Mouse (Mus musculus) macrophage (primary cell): ENCODE data around the gene Papss2. TPM values are rescaled to one million over a fixed set of nuclear protein-coding genes. Genes with fewer than 3 reads are reported as not detected.
"Not testable (repeated sequence)": the region's sequence is repeated elsewhere in the genome, so short reads cannot be mapped to it uniquely, and the experiment has no call there.

Source experiments
- H3K27ac ChIP-seq: fragments of 350-480 bp; formaldehyde crosslinking; 2 replicates; pipeline ENCODE4 v1.9.0; 2021
- H3K36me3 ChIP-seq: fragments of 350-480 bp; formaldehyde crosslinking; 2 replicates; pipeline ENCODE4 v1.9.0; 2021; ENCODE audit errors: inconsistent target
- H3K4me3 ChIP-seq: fragments of 350-480 bp; formaldehyde crosslinking; 2 replicates; pipeline ENCODE4 v1.9.0; 2021; ENCODE audit errors: inconsistent target
- H3K79me2 ChIP-seq: fragments of 350-480 bp; formaldehyde crosslinking; 2 replicates; pipeline ENCODE4 v1.9.0; 2021; ENCODE audit errors: inconsistent target
- WGBS: methylation state at CpG from one replicate; pipeline ENCODE4 v1.1.7; 2026; ENCODE audit warnings: inconsistent platforms; ENCODE audit not compliant: missing documents; 5-methylcytosine and 5-hydroxymethylcytosine counted together
- polyA plus RNA-seq: library from polyadenylated mRNA; stranded (reverse); fragments of 250-400 nt; gene quantifications from 3 replicates; pipeline ENCODE4 v1.2.4, GENCODE M21; 2018; ENCODE audit warnings: inconsistent platforms

The Papss2 gene
- polyA plus RNA-seq, 1 experiment from 2014 or later = 26.2 TPM

GRCm38 (mm10) chr19:32641535-32641934, 45.9 kb downstream of the Papss2 start:
- 95% methylated on average over 7 of the region's 7 CpGs for WGBS
- no peaks in the 10 kb centered on the region for H3K79me2 ChIP-seq
- no peaks in the 10 kb centered on the region for H3K36me3 ChIP-seq
- no peak overlapping the region for H3K4me3 ChIP-seq
- H3K27ac ChIP-seq = no peak overlapping the region

GRCm38 (mm10) chr19:32641995-32642394, 46.4 kb downstream of the Papss2 start:
- Histone ChIP-seq H3K27ac (no peak overlapping the region), H3K36me3 (no peaks in the 10 kb centered on the region), H3K4me3 (no peak overlapping the region), H3K79me2 (no peaks in the 10 kb centered on the region)
- 95% methylated on average over 8 of the region's 8 CpGs for whole genome bisulfite sequencing

DNA sequence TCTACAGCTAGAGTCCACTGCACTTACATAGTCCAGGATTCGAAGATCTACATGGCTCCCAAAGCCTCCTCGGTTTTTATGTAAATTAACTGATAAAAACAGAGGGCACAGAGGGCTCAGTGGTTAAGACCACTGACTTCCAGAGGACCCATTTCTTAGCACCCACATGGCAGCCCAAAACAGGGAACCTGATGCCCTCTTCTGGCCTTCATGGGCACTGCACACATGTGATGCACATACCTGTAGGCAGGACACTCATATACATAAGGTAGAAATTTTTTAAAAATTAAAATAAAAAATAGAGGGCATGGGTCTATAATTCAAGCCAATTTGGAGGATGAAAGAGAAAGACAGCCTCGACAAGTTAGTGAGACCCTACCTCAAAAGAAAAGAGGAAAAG, 48.1 kb downstream of the Papss2 start:
- 86% methylated on average over 3 of the region's 3 CpGs for WGBS
- H3K36me3 ChIP-seq = no peaks in the 10 kb centered on the region
- H3K4me3 ChIP-seq = no peak overlapping the region
- no peaks in the 10 kb centered on the region for H3K79me2 ChIP-seq
- H3K27ac ChIP-seq = no peak overlapping the region

DNA sequence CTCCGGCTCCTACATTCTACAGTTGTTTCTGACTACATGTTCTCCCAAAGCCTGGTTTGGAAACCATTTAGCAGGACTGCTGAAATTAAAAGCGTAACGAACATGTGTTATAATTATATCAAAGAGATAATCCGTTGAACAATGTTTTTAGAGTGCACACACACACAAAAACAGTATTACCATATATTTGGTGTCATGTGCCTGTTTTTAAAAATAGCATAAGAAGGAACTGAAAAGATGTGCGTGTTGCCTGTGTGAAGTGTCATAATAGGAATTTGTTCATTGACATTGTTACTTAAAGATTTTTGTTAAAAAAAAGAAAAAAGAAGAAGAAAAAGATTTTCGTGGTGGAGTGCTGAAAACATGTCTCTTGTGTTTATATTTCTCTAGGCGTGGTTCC, 50.3 kb downstream of the Papss2 start:
- WGBS = 49% methylated on average over 7 of the region's 7 CpGs
- Histone ChIP-seq H3K27ac (peak overlapping the region; percentile 28; the same call in 1 of the 2 replicates), H3K4me3 (no peak overlapping the region), H3K36me3 (no peaks in the 10 kb centered on the region), H3K79me2 (no peaks in the 10 kb centered on the region)

- no peak overlapping the region for H3K4me3 ChIP-seq
Measured at GRCm38 (mm10) chr19:32646382-32646781, 50.8 kb downstream of the Papss2 start.

DNA sequence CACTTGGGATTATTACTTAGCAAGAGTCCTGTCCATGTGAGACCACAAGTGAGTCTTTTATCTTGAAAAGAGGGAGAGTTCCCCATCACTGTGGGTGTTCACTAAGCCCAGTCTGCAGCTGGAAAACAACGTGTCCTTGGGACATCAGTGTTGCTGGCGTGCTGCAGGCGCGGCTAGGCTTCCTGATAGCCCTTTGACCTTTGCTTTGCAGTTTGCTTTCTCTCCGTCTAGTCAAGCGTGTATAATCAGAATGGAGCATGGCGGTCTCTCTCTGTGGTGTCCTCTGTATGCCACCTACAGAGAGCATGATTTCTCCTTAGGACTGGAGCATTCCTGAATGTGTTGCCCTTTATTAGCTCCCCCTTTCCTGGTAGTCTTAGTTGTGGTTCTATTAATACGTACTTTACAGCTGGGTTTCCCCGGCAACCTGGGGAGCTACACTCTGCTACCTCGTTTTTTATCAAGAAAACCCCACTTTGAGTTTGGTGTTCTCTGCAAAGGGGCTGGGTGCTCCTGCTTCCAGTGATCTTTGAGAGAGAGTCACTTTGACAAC, 52.5 kb downstream of the Papss2 start:
- Histone ChIP-seq H3K36me3 (no peaks in the 10 kb centered on the region), H3K79me2 (no peaks in the 10 kb centered on the region), H3K27ac (no peak overlapping the region), H3K4me3 (no peak overlapping the region)
- WGBS = 92% methylated on average over 10 of the region's 10 CpGs

More at GRCm38 (mm10) chr19:32646382-32646781, 50.8 kb downstream of the Papss2 start:
- WGBS = 85% methylated on average over 3 of the region's 3 CpGs
- H3K36me3 ChIP-seq = no peaks in the 10 kb centered on the region
- no peak overlapping the region for H3K27ac ChIP-seq
- no peaks in the 10 kb centered on the region for H3K79me2 ChIP-seq

GRCm38 (mm10) chr19:32651046-32651445, 55.5 kb downstream of the Papss2 start:
- Histone ChIP-seq H3K36me3 (no peaks in the 10 kb centered on the region), H3K27ac (no peak overlapping the region), H3K79me2 (no peaks in the 10 kb centered on the region), H3K4me3 (no peak overlapping the region)
- 83% methylated on average over 5 of the region's 5 CpGs for WGBS

GRCm38 (mm10) chr19:32653122-32653521, 57.5 kb downstream of the Papss2 start:
- 99% methylated on average over 5 of the region's 5 CpGs for WGBS
- H3K79me2 ChIP-seq = no peaks in the 10 kb centered on the region
- no peaks in the 10 kb centered on the region for H3K36me3 ChIP-seq
- no peak overlapping the region for H3K27ac ChIP-seq
- H3K4me3 ChIP-seq = no peak overlapping the region

DNA sequence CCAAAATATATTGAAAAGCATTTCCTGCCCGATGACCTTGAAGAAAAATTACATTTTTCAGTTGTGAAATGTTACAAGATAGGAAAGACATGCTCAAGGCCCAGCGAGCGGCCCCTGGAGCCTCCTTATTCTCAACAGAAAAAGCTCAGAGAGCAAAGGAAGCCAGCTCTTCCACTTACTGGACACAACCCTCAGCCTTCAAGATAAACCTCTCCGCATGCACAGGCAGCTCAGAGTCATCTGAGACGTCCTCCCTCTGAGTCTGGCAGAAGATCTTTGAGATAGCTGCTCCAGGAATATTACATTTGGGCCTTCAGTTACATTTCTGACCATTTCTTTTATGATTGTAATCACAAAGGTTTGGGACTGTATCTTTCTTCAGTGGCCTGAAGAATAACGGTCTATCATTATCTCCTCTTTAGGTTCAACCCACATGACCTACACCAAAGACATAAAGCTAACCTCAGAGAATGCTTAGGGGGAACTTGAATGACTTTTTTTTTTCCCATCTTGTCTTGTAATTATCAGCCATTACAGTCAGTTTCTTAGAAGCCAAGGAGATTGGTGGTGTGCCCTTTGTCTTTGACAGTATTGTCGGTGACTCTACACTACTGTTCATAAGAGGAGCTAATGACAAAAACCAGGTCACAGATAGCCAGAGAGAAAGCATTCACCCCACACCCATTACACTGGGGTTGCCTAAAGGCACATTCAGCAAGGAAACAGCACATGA, 58.2 kb downstream of the Papss2 start:
- no peak overlapping the region for H3K4me3 ChIP-seq
- 97% methylated on average over 7 of the region's 7 CpGs for WGBS
- no peaks in the 10 kb centered on the region for H3K79me2 ChIP-seq
- no peaks in the 10 kb centered on the region for H3K36me3 ChIP-seq
- H3K27ac ChIP-seq = no peak overlapping the region

GRCm38 (mm10) chr19:32659346-32659745, 63.8 kb downstream of the Papss2 start:
- H3K79me2 ChIP-seq = no peaks in the 10 kb centered on the region
- H3K36me3 ChIP-seq = no peaks in the 10 kb centered on the region
- H3K27ac ChIP-seq = no peak overlapping the region
- H3K4me3 ChIP-seq = no peak overlapping the region
- 100% methylated on average over 5 of the region's 5 CpGs for WGBS

DNA sequence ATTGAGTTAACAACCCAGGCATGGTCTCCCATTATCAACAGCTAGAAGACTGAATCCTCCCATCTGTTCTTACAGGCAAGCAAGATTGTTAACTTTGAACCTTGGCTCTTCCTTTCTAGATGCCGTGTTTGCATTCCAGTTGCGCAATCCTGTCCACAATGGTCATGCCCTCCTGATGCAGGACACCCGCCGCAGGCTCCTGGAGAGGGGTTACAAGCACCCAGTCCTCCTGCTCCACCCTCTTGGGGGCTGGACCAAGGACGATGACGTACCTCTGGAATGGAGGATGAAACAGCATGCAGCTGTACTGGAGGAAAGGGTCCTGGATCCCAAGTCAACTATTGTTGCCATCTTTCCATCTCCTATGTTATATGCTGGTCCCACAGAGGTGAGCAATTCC, 67.3 kb downstream of the Papss2 start:
- Histone ChIP-seq H3K36me3 (no peaks in the 10 kb centered on the region), H3K79me2 (no peaks in the 10 kb centered on the region), H3K4me3 (no peak overlapping the region), H3K27ac (no peak overlapping the region)
- WGBS = 76% methylated on average over 6 of the region's 6 CpGs

DNA sequence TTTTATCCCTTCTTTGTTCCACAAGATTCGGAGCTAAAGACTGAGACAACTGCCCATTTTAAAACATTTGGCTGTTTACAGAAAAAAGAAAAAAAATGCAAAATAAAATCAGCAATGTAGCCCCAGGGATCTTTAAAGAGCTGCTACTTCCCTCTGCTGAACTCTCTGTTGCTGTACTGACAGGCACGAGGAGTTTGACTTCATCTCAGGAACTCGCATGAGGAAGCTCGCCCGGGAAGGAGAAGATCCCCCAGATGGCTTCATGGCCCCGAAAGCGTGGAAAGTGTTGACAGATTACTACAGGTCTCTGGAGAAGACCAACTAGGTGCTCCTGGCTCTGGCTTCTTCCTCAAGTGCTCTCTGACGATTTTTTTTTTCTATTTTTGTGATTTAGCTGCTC, 69.7 kb downstream of the Papss2 start:
- no peaks in the 10 kb centered on the region for H3K36me3 ChIP-seq
- H3K27ac ChIP-seq = no peak overlapping the region
- no peaks in the 10 kb centered on the region for H3K79me2 ChIP-seq
- no peak overlapping the region for H3K4me3 ChIP-seq
- 71% methylated on average over 8 of the region's 8 CpGs for WGBS

- WGBS = 100% methylated on average over 1 of the region's 1 CpGs
- H3K79me2 ChIP-seq, H3K36me3 ChIP-seq, H3K27ac ChIP-seq, H3K4me3 ChIP-seq: not testable (repeated sequence)
Measured at GRCm38 (mm10) chr19:32667830-32668229, 72.2 kb downstream of the Papss2 start.

GRCm38 (mm10) chr19:32675766-32676165, 80.2 kb downstream of the Papss2 start:
- H3K36me3 ChIP-seq = peaks cover 15% of the 10 kb centered on the region
- 87% methylated on average over 3 of the region's 3 CpGs for WGBS

DNA sequence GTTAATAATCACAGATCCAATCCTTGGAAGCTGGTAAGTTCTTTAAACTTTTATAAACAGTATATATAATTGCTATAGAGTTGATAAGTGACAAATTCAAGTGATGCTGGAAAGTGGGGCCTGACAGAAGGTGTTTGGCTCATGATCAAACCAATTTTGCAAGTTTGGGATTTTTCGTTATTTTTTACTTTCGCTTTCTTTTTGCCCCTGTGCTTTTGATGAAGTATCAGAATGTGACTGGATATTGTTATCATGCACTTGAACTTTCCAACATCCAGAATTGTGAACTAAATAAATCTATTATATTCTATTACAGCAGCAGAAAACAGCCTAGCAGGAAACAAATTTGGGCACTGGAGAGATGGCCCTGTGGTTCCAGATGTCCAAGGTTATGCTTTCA, 85.3 kb downstream of the Papss2 start:
- Histone ChIP-seq H3K4me3 (peak overlapping the region; percentile 18; the same call in 1 of the 2 replicates), H3K27ac (0 out of 2 replicates have a peak overlapping the region, but pooled peaks have one; percentile 8), H3K36me3 (peaks cover 13% of the 10 kb centered on the region), H3K79me2 (no peaks in the 10 kb centered on the region)
- 21% methylated on average over 2 of the region's 2 CpGs for WGBS

More at GRCm38 (mm10) chr19:32675766-32676165, 80.2 kb downstream of the Papss2 start:
- H3K79me2 ChIP-seq = no peaks in the 10 kb centered on the region
- no peak overlapping the region for H3K4me3 ChIP-seq
- no peak overlapping the region for H3K27ac ChIP-seq
